Mouse (Mus musculus) liver, embryonic 15.5 days (tissue): ENCODE measurements around the gene Ptprd. TPM values are rescaled to one million over a fixed set of nuclear protein-coding genes. Genes with fewer than 3 reads are reported as not detected.

Experiments
- ATAC-seq: fragments of 200-750 bp; cut with Nextera tagmentation; 2 replicates; pipeline ENCODE4 v1.8.0; 2017; ENCODE audit warnings: moderate number of reproducible peaks, mild to moderate bottlenecking, moderate library complexity; ENCODE audit not compliant: insufficient read depth
- H3K27ac ChIP-seq: fragments of 300-500 bp; sonication (generic); replicated peaks from 2 replicates; pipeline ENCODE4 v1.5.1; 2015; ENCODE audit warnings: mild to moderate bottlenecking, inconsistent platforms
- H3K27me3 ChIP-seq: fragments of 300-500 bp; sonication (generic); 2 replicates; pipeline ENCODE4 v1.6.1; 2015; ENCODE audit warnings: mild to moderate bottlenecking, inconsistent platforms
- H3K36me3 ChIP-seq: fragments of 300-500 bp; sonication (generic); replicated peaks from 2 replicates; pipeline ENCODE4 v1.6.1; 2015; ENCODE audit warnings: moderate library complexity, mild to moderate bottlenecking, inconsistent platforms
- H3K4me1 ChIP-seq: fragments of 300-500 bp; sonication (generic); replicated peaks from 2 replicates; pipeline ENCODE4 v1.6.1; 2015; ENCODE audit warnings: inconsistent platforms
- H3K4me2 ChIP-seq: fragments of 300-500 bp; sonication (generic); 2 replicates; pipeline ENCODE4 v1.6.1; 2015; ENCODE audit warnings: moderate library complexity, mild to moderate bottlenecking, inconsistent platforms
- H3K4me3 ChIP-seq: fragments of 300-500 bp; sonication (generic); replicated peaks from 2 replicates; pipeline ENCODE4 v1.5.1; 2015; ENCODE audit warnings: mild to moderate bottlenecking, inconsistent platforms
- H3K9ac ChIP-seq: fragments of 300-500 bp; sonication (generic); 2 replicates; pipeline ENCODE4 v1.6.1; 2015; ENCODE audit warnings: moderate library complexity, mild to moderate bottlenecking, inconsistent platforms
- H3K9me3 ChIP-seq: fragments of 300-500 bp; sonication (generic); replicated peaks from 2 replicates; pipeline ENCODE4 v1.6.1; 2016; ENCODE audit warnings: inconsistent platforms
- WGBS: fragments of 180-500 bp; shearing (Covaris S2); methylation state at CpG from one replicate; pipeline ENCODE4 v1.1.7; 2015; ENCODE audit warnings: mixed read lengths; ENCODE audit not compliant: insufficient replicate concordance; 5-methylcytosine and 5-hydroxymethylcytosine counted together
- polyA plus RNA-seq: library from polyadenylated mRNA; unstranded; fragments of >200 nt; fragmentation: Nextera tagmentation; extraction: Ambion mirVana; gene quantifications from 2 replicates; pipeline ENCODE4 v1.2.1, GENCODE M21; 2015

Gene Ptprd
- polyA plus RNA-seq, 1 experiment from 2014 or later: 4.8 TPM

GRCm38 (mm10) chr4:77050536-77051207 is 1161.1 kb downstream of the Ptprd start:
- no peaks in the 10 kb centered on the region for H3K9me3 ChIP-seq
- no peak overlapping the region for H3K4me2 ChIP-seq
- no peaks in the 10 kb centered on the region for H3K36me3 ChIP-seq
- no peak overlapping the region for H3K4me3 ChIP-seq
- no peak overlapping the region for H3K9ac ChIP-seq
- no peak for ATAC-seq
- 61% methylated on average over 6 of the region's 6 CpGs for WGBS
- H3K27ac ChIP-seq: no peak overlapping the region
- H3K4me1 ChIP-seq: no peaks in the 10 kb centered on the region
- no peaks in the 10 kb centered on the region for H3K27me3 ChIP-seq

GRCm38 (mm10) chr4:77004483-77004882 is 1207.3 kb downstream of the Ptprd start:
- Histone ChIP-seq H3K9ac (no peak overlapping the region), H3K4me2 (no peak overlapping the region), H3K4me1 (no peaks in the 10 kb centered on the region), H3K27me3 (no peaks in the 10 kb centered on the region), H3K27ac (no peak overlapping the region), H3K36me3 (no peaks in the 10 kb centered on the region), H3K4me3 (no peak overlapping the region), H3K9me3 (no peaks in the 10 kb centered on the region)
- ATAC-seq: no peak
- WGBS: 48% methylated on average over 1 of the region's 1 CpGs

GRCm38 (mm10) chr4:76996172-76996571 is 1215.6 kb downstream of the Ptprd start:
- Histone ChIP-seq H3K27me3 (no peaks in the 10 kb centered on the region), H3K9me3 (no peaks in the 10 kb centered on the region), H3K36me3 (no peaks in the 10 kb centered on the region), H3K4me3 (no peak overlapping the region), H3K9ac (no peak overlapping the region), H3K4me2 (no peak overlapping the region), H3K27ac (no peak overlapping the region), H3K4me1 (no peaks in the 10 kb centered on the region)
- 75% methylated on average over 4 of the region's 4 CpGs for WGBS
- no peak for ATAC-seq

- no peak overlapping the region for H3K4me3 ChIP-seq
- ATAC-seq: no peak
- H3K36me3 ChIP-seq: no peaks in the 10 kb centered on the region
- no peaks in the 10 kb centered on the region for H3K9me3 ChIP-seq
- WGBS: 58% methylated on average over 1 of the region's 1 CpGs
- no peak overlapping the region for H3K9ac ChIP-seq
- H3K4me1 ChIP-seq: no peaks in the 10 kb centered on the region
- H3K27me3 ChIP-seq: no peaks in the 10 kb centered on the region
- H3K27ac ChIP-seq: no peak overlapping the region
- H3K4me2 ChIP-seq: no peak overlapping the region
These were observed 1221.8 kb downstream of the Ptprd start for GRCm38 (mm10) chr4:76989961-76990360.

- H3K9me3 ChIP-seq: no peaks in the 10 kb centered on the region
- H3K27me3 ChIP-seq: no peaks in the 10 kb centered on the region
- no peak overlapping the region for H3K9ac ChIP-seq
- 50% methylated on average over 3 of the region's 3 CpGs for WGBS
- no peak overlapping the region for H3K4me2 ChIP-seq
- no peak for ATAC-seq
- H3K4me1 ChIP-seq: no peaks in the 10 kb centered on the region
- H3K36me3 ChIP-seq: no peaks in the 10 kb centered on the region
- H3K4me3 ChIP-seq: no peak overlapping the region
- H3K27ac ChIP-seq: no peak overlapping the region
These were observed 1234.5 kb downstream of the Ptprd start for GRCm38 (mm10) chr4:76977056-76977809.

GRCm38 (mm10) chr4:76948251-76948650 is 1263.5 kb downstream of the Ptprd start:
- 35% methylated on average over 3 of the region's 3 CpGs for WGBS
- no peaks in the 10 kb centered on the region for H3K27me3 ChIP-seq
- H3K4me3 ChIP-seq: no peak overlapping the region
- ATAC-seq: no peak
- H3K4me2 ChIP-seq: no peak overlapping the region
- H3K9me3 ChIP-seq: no peaks in the 10 kb centered on the region
- H3K4me1 ChIP-seq: no peaks in the 10 kb centered on the region
- no peak overlapping the region for H3K27ac ChIP-seq
- no peak overlapping the region for H3K9ac ChIP-seq
- H3K36me3 ChIP-seq: no peaks in the 10 kb centered on the region

- H3K4me2 ChIP-seq: no peak overlapping the region
- no peaks in the 10 kb centered on the region for H3K4me1 ChIP-seq
- H3K27ac ChIP-seq: no peak overlapping the region
- WGBS: 54% methylated on average over 6 of the region's 6 CpGs
- peak; percentile 44; the same call in 1 of the 2 replicates for ATAC-seq
- no peaks in the 10 kb centered on the region for H3K9me3 ChIP-seq
- H3K4me3 ChIP-seq: no peak overlapping the region
- H3K9ac ChIP-seq: no peak overlapping the region
- no peaks in the 10 kb centered on the region for H3K36me3 ChIP-seq
- no peaks in the 10 kb centered on the region for H3K27me3 ChIP-seq
These were observed 1270.1 kb downstream of the Ptprd start for GRCm38 (mm10) chr4:76941382-76942360.

GRCm38 (mm10) chr4:76931559-76931958 is 1280.2 kb downstream of the Ptprd start:
- H3K36me3 ChIP-seq: no peaks in the 10 kb centered on the region
- no peaks in the 10 kb centered on the region for H3K27me3 ChIP-seq
- no peak overlapping the region for H3K4me3 ChIP-seq
- H3K9me3 ChIP-seq: no peaks in the 10 kb centered on the region
- H3K4me2 ChIP-seq: no peak overlapping the region
- ATAC-seq: no peak
- no peak overlapping the region for H3K9ac ChIP-seq
- H3K27ac ChIP-seq: no peak overlapping the region
- WGBS: 41% methylated on average over 2 of the region's 2 CpGs
- H3K4me1 ChIP-seq: no peaks in the 10 kb centered on the region

- Histone ChIP-seq H3K27me3 (no peaks in the 10 kb centered on the region), H3K4me1 (no peaks in the 10 kb centered on the region), H3K9ac (no peak overlapping the region), H3K36me3 (no peaks in the 10 kb centered on the region), H3K9me3 (no peaks in the 10 kb centered on the region), H3K4me3 (no peak overlapping the region), H3K27ac (no peak overlapping the region), H3K4me2 (no peak overlapping the region)
- 59% methylated on average over 5 of the region's 5 CpGs for WGBS
- ATAC-seq: no peak
These were observed 1298.1 kb downstream of the Ptprd start for GRCm38 (mm10) chr4:76913532-76914150.

- Histone ChIP-seq H3K4me1 (no peaks in the 10 kb centered on the region), H3K27ac (no peak overlapping the region), H3K4me3 (no peak overlapping the region), H3K36me3 (no peaks in the 10 kb centered on the region), H3K27me3 (no peaks in the 10 kb centered on the region), H3K9me3 (no peaks in the 10 kb centered on the region), H3K9ac (no peak overlapping the region), H3K4me2 (no peak overlapping the region)
- 25% methylated on average over 1 of the region's 1 CpGs for WGBS
- no peak for ATAC-seq
These were observed 1310.1 kb downstream of the Ptprd start for GRCm38 (mm10) chr4:76901692-76902091.
